Mouse (Mus musculus) CH12.LX (cell line): Measurements from ENCODE around the gene Tti1. TPM values are rescaled to one million over a fixed set of nuclear protein-coding genes. Genes with fewer than 3 reads are reported as not detected.

Experiments used
- DNase-seq: peaks from one replicate; pipeline ENCODE4 v3.0.0-alpha.2; 2013; ENCODE audit errors: extremely low read depth
- H3K27ac ChIP-seq: 2 replicates; pipeline ENCODE4 v1.5.1; 2012; ENCODE audit warnings: low read depth, mild to moderate bottlenecking, control low read depth, moderate library complexity; ENCODE audit not compliant: insufficient read depth
- H3K27me3 ChIP-seq: replicated peaks from 2 replicates; pipeline ENCODE3; 2012; ENCODE audit warnings: inconsistent platforms
- H3K36me3 ChIP-seq, 2 experiments: replicated peaks in 1 of 2; 2 replicates each; pipeline versions ENCODE3 to v1.6.1; 2012; ENCODE audit warnings: inconsistent platforms in 1 of 2, low read length in 1 of 2, mild to moderate bottlenecking in 1 of 2, mixed read lengths in 1 of 2, moderate library complexity in 1 of 2; ENCODE audit not compliant: control insufficient read depth in 1 of 2, insufficient read depth in 1 of 2
- H3K4me1 ChIP-seq, 2 experiments: 2 replicates each; pipeline ENCODE4 v1.6.1; 2012; ENCODE audit warnings: inconsistent platforms in 1 of 2, moderate library complexity in 1 of 2; ENCODE audit not compliant: insufficient read depth in 2 of 2, control insufficient read depth in 1 of 2
- H3K4me2 ChIP-seq: 2 replicates; pipeline ENCODE4 v1.6.1; 2012; ENCODE audit warnings: low read depth, mild to moderate bottlenecking, control low read depth; ENCODE audit not compliant: poor library complexity, insufficient read depth, severe bottlenecking
- H3K4me3 ChIP-seq, 3 experiments: fragments of 150-350 bp in 1 of 3; sonication (generic) in 1 of 3; replicated peaks in 1 of 3; 2 replicates each; pipeline versions ENCODE3 to v1.5.1; 2011 to 2012; ENCODE audit warnings: low read depth in 2 of 3, low read length in 2 of 3, mild to moderate bottlenecking in 2 of 3, moderate library complexity in 2 of 3, control low read depth in 1 of 3, improper control_type of control experiment in 1 of 3, inconsistent platforms in 1 of 3, mixed read lengths in 1 of 3; ENCODE audit not compliant: poor library complexity in 1 of 3
- H3K79me2 ChIP-seq: replicated peaks from 2 replicates; pipeline ENCODE4 v1.6.1; 2012; ENCODE audit warnings: mild to moderate bottlenecking, moderate library complexity; ENCODE audit not compliant: control insufficient read depth, poor library complexity, insufficient read depth, severe bottlenecking; ENCODE audit errors: extremely low read depth
- H3K9ac ChIP-seq: 2 replicates; pipeline ENCODE4 v1.6.1; 2012; ENCODE audit warnings: low read depth, mild to moderate bottlenecking, control low read depth, moderate library complexity; ENCODE audit not compliant: insufficient read depth
- H3K9me3 ChIP-seq: replicated peaks from 2 replicates; pipeline ENCODE3; 2012; ENCODE audit warnings: low read length, inconsistent platforms, mixed read lengths
- CHD1 ChIP-seq: IDR thresholded peaks from 2 replicates; pipeline ENCODE4 v1.6.1; 2012; ENCODE audit warnings: low read depth, low read length, improper control_type of control experiment, inconsistent platforms
- CTCF ChIP-seq, 2 experiments: IDR thresholded peaks in 1 of 2; conservative IDR thresholded peaks in 1 of 2; 2 replicates each; pipeline ENCODE4 v1.5.1; 2011 to 2012; ENCODE audit warnings: low read depth in 2 of 2, low read length in 2 of 2, improper control_type of control experiment in 1 of 2, inconsistent platforms in 1 of 2, mild to moderate bottlenecking in 1 of 2, moderate library complexity in 1 of 2
- E2F4 ChIP-seq: IDR thresholded peaks from 2 replicates; pipeline ENCODE4 v1.6.1; 2011; ENCODE audit warnings: low read depth, low read length, improper control_type of control experiment; ENCODE audit not compliant: insufficient replicate concordance
- GABPA ChIP-seq: IDR thresholded peaks from 2 replicates; pipeline ENCODE4 v1.6.1; 2012; ENCODE audit warnings: low read depth, low read length, improper control_type of control experiment, inconsistent platforms; ENCODE audit not compliant: insufficient replicate concordance
- HCFC1 ChIP-seq: IDR thresholded peaks from 2 replicates; pipeline ENCODE4 v1.6.1; 2012; ENCODE audit warnings: low read depth, mild to moderate bottlenecking, inconsistent platforms, low read length, improper control_type of control experiment
- IRF4 ChIP-seq: IDR thresholded peaks from 2 replicates; pipeline ENCODE4 v1.6.1; 2014; ENCODE audit warnings: low read depth, mild to moderate bottlenecking, inconsistent platforms, low read length, improper control_type of control experiment
- JUN ChIP-seq: IDR thresholded peaks from 2 replicates; pipeline ENCODE4 v1.6.1; 2011; ENCODE audit warnings: low read depth, mild to moderate bottlenecking, low read length, improper control_type of control experiment, moderate library complexity; ENCODE audit not compliant: insufficient read depth
- JUND ChIP-seq: conservative IDR thresholded peaks from 2 replicates; pipeline ENCODE4 v1.6.1; 2011; ENCODE audit warnings: low read depth, low read length, improper control_type of control experiment
- MAZ ChIP-seq: IDR thresholded peaks from 2 replicates; pipeline ENCODE4 v1.6.1; 2012; ENCODE audit warnings: low read depth, mild to moderate bottlenecking, inconsistent platforms, low read length, improper control_type of control experiment, moderate library complexity
- MXI1 ChIP-seq: IDR thresholded peaks from 2 replicates; pipeline ENCODE4 v1.6.1; 2011; ENCODE audit warnings: mild to moderate bottlenecking, low read depth, low read length, improper control_type of control experiment
- PAX5 ChIP-seq: IDR thresholded peaks from 2 replicates; pipeline ENCODE4 v1.6.1; 2012; ENCODE audit warnings: low read length, inconsistent platforms, mixed read lengths
- POLR2A ChIP-seq: IDR thresholded peaks from 2 replicates; pipeline ENCODE4 v1.6.1; 2011; ENCODE audit warnings: low read depth, mild to moderate bottlenecking, improper control_type of control experiment, low read length
- SIN3A ChIP-seq: IDR thresholded peaks from 2 replicates; pipeline ENCODE4 v1.6.1; 2012; ENCODE audit warnings: low read length, improper control_type of control experiment, inconsistent platforms
- ZC3H11A ChIP-seq: IDR thresholded peaks from 2 replicates; pipeline ENCODE4 v1.6.1; 2012; ENCODE audit warnings: low read depth, mild to moderate bottlenecking, inconsistent platforms, low read length, improper control_type of control experiment
- ZKSCAN1 ChIP-seq: IDR thresholded peaks from 2 replicates; pipeline ENCODE4 v1.6.1; 2012; ENCODE audit warnings: low read depth, inconsistent platforms, low read length, improper control_type of control experiment, borderline replicate concordance
- ZNF384 ChIP-seq: IDR thresholded peaks from 2 replicates; pipeline ENCODE4 v1.6.1; 2012; ENCODE audit warnings: low read depth, low read length, improper control_type of control experiment, inconsistent platforms
- dilution Hi-C: fragments of 300-500 bp; cut with MboI; formaldehyde crosslinking; loops from 2 replicates; pipeline ENCODE4 v1.14.3; 2020; ENCODE audit warnings: low sequenced_read_pairs; ENCODE audit not compliant: extremely low pct_unique_long_range_greater_than_20kb, extremely low pct_ligation_motif_present
- in situ Hi-C: fragments of 300-500 bp; cut with MboI; formaldehyde crosslinking; loops from 3 replicates; pipeline ENCODE4 v1.14.3; 2019; ENCODE audit warnings: low sequenced_read_pairs, low pct_ligation_motif_present, low pct_unique_long_range_greater_than_20kb, mixed read lengths
- polyA plus RNA-seq: library from polyadenylated mRNA; unstranded; fragments of >175 nt; gene quantifications from 2 replicates; pipeline ENCODE4 v1.2.1, GENCODE M21; 2012; ENCODE audit warnings: low read depth; ENCODE audit not compliant: insufficient read length
- total RNA-seq, 2 experiments: library from RNA; depleted of rRNA; stranded (reverse); fragments of 300-350 nt in 1 of 2; fragments of >200 nt in 1 of 2; gene quantifications; 2 replicates each; pipeline ENCODE4 v1.2.3; 2012 to 2014

Tti1 gene
- total and polyA plus RNA-seq, 3 experiments: 19.7 to 27.2 (median 19.8) TPM

GRCm38 (mm10) chr2:158004620-158005019, 23.6 kb downstream of the Tti1 start:
- Histone ChIP-seq H3K4me2 (no peak overlapping the region), H3K27me3 (no peaks in the 10 kb centered on the region), H3K4me3 (no peak overlapping the region), H3K79me2 (no peaks in the 10 kb centered on the region; the same call in 1 of the 2 replicates), H3K9ac (no peak overlapping the region), H3K36me3 (peaks cover 36 to 86% of the 10 kb centered on the region in 2 experiments), H3K27ac (no peak overlapping the region), H3K9me3 (no peaks in the 10 kb centered on the region), H3K4me1 (no peaks in the 10 kb centered on the region)
- TF ChIP-seq MXI1 (no peak), POLR2A (no peak), SIN3A (no peak), CTCF (conservative IDR thresholded peaks at IDR 0.05 in 1 of 2, IDR thresholded peaks at IDR 0.05 in 1 of 2; ENCODE audit: low read depth in 2 of 2, low read length in 2 of 2) (no peak)
- dilution Hi-C loops: no loop called here
- in situ Hi-C loops: no loop called here
- no peak for DNase-seq

- Histone ChIP-seq H3K4me1 (no peaks in the 10 kb centered on the region), H3K4me2 (no peak overlapping the region), H3K4me3 (no peak overlapping the region), H3K9ac (no peak overlapping the region), H3K27me3 (no peaks in the 10 kb centered on the region), H3K79me2 (no peaks in the 10 kb centered on the region), H3K9me3 (no peaks in the 10 kb centered on the region), H3K36me3 (peaks cover 52 to 85% of the 10 kb centered on the region in 2 experiments), H3K27ac (no peak overlapping the region)
- TF ChIP-seq ZC3H11A (no peak), ZNF384 (no peak), CHD1 (no peak), HCFC1 (no peak), MAZ (no peak), IRF4 (no peak), SIN3A (no peak), E2F4 (no peak), PAX5 (no peak), ZKSCAN1 (no peak), CTCF (conservative IDR thresholded peaks at IDR 0.05 in 1 of 2, IDR thresholded peaks at IDR 0.05 in 1 of 2; ENCODE audit: low read depth in 2 of 2, low read length in 2 of 2) (no peak), GABPA (no peak), JUND (no peak), JUN (no peak)
- no peak for DNase-seq
- dilution Hi-C loops (no loop called here), in situ Hi-C loops (no loop called here)
Measured at GRCm38 (mm10) chr2:157998817-157999216, 29.4 kb downstream of the Tti1 start.
